Mouse (Mus musculus): ENCODE measurements at regions not wholly inside any gene's neighbourhood (a gene's known extent, or its start where the extent isn't known, plus 50 kb on each side); places are given as distances from the start of the nearest gene placed in this dataset.

GRCm38 (mm10) chr12:79944090-79944489 lies 168.7 kb downstream of the Zfp36l1 start:
- DNase-seq (ENCODE audit: low read depth, low spot score): peak; percentile 27

DNA sequence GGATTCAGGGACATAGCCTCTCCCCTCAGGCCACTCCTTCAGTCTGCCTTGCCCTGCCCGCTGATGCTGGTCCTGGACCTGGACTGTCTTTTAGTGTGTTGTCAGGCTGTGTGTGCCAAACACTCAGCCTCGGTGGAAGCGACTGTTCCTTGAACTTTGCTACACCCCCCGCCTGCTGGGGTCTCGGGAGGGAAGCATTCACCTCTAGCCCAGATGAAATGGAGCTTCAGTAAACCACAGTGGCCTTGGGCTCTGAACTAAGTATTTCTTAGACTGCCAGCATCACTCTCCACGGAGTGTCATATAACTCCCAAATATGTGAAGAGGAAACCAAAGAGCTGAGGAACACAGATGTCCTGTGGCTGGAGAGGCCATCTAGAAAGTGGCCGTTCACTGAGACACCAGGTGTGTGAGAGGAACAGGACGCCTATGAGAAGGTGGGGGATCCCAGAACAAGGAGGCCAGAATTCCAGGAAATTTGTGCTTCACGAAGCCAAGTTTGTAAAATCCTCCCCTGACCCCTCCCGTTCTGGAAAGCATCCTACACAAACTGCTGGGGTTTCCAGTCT lies 170.2 kb downstream of the Zfp36l1 start:
- no peak for DNase-seq (ENCODE audit: low read depth, low spot score)

- no peak for DNase-seq (ENCODE audit: low read depth, low spot score)
These were observed 171.0 kb downstream of the Zfp36l1 start for GRCm38 (mm10) chr12:79941828-79942227.

DNA sequence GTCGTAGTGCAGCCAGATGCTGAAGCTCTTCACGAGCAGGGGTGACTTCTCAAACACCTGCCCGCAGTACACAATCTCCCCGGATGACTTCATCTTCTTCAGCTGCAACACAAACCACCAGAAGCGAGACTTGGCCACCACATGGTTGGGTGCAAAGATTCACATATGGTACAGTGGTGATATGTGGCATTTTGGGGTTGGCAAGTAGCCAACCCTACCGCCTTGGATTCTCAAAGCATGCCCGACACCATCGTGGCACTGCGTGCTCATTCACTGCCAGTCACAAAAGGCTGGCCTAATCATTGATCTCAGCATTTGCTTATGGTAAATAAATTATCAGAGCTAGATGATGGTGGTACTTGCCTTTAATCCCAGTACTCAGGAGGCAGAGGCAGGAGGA lies 173.4 kb downstream of the Zfp36l1 start:
- no peak for DNase-seq (ENCODE audit: low read depth, low spot score)

- DNase-seq (ENCODE audit: low read depth, low spot score): no peak
These were observed 174.9 kb downstream of the Zfp36l1 start for GRCm38 (mm10) chr12:79937876-79938275.

DNA sequence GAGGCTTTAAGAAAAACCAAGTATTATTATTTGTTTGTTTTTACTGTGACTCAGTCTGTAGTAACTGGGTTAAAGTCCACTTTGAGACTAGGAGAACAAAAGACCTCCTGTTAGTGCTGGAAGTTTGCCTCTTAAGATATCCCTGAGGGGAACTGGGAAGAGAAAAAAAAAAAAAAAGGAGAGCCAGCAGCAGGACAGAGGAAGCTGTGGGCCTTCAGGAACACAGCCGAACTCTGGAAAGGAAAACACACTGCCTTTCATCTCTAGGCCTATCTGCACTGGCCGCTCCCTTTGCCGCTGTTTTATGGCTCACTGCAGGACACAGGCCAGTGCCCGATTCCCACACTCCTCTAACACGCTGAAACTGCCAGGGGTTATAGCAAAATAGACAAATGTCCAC lies 176.1 kb downstream of the Zfp36l1 start:
- no peak for DNase-seq (ENCODE audit: low read depth, low spot score)

DNA sequence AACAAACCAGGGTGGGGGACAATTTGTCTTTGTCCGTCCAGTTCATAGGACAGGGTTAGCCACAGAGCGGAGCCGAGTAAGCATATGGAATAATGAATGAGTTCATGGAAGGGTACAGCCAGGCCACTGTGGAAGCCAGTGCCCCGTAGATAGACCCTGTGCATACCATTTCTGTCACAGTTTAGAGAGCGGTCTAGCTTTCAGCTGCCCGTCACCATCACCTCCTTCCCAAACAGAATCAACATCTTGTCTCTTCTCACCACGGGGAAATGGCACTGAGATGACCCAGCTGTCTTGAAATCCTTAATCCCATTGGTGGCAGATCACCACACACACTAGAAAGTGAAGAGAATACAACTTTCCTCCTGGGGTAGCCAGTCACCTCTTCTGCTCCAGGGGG lies 178.7 kb downstream of the Zfp36l1 start:
- no peak for DNase-seq (ENCODE audit: low read depth, low spot score)

DNA sequence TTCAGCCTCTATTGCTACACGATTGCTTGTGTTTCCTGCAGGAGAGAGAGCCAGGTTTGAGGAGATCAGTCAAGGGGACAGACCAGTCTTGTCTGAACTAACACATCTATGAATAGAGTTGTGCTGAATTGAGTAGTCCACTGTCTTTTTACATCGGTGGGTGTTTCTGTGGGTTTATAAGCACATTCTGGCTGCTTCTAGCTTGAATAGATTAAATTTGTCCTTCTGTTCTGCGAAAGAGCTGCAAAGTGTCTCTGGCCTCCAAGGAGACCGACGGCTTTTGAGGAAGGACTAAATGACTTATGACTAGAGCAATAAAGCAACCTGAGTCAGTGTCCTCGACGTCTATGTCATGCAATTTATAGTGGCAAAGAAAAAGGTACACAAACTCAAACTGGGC lies 179.9 kb downstream of the Zfp36l1 start:
- DNase-seq (ENCODE audit: low read depth, low spot score): peak; percentile 28

DNA sequence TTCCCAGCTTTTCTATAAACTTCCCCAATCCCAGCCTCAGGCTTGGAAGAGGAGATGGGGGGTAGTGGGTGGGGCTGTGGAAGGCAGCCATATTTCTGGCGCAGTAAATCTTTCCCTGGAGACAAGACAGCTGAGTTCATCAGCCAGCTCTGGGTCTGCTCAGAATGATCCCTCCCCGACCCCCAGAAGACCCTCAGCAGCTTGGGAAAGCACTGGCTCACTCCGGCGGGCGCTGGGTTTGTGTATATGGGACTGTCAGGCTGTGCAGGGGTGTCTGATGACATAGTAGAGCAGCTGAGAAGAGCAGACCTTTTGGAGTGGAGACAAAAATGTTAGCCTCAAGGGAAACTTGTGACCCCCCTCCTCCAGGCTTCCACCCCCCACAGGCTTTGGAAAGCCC lies 181.4 kb downstream of the Zfp36l1 start:
- no peak for DNase-seq (ENCODE audit: low read depth, low spot score)

- DNase-seq (ENCODE audit: low read depth, low spot score): no peak
These were observed 183.0 kb downstream of the Zfp36l1 start for GRCm38 (mm10) chr12:79929846-79930245.

- no peak for DNase-seq (ENCODE audit: low read depth, low spot score)
These were observed 184.0 kb downstream of the Zfp36l1 start for GRCm38 (mm10) chr12:79928739-79929380.

GRCm38 (mm10) chr12:79928298-79928697 lies 184.5 kb downstream of the Zfp36l1 start:
- no peak for DNase-seq (ENCODE audit: low read depth, low spot score)

GRCm38 (mm10) chr12:79925704-79926588 lies 186.9 kb downstream of the Zfp36l1 start:
- no peak for DNase-seq (ENCODE audit: low read depth, low spot score)

- DNase-seq (ENCODE audit: low read depth, low spot score): peak; percentile 76
These were observed 187.7 kb downstream of the Zfp36l1 start for GRCm38 (mm10) chr12:79924921-79925703.

DNA sequence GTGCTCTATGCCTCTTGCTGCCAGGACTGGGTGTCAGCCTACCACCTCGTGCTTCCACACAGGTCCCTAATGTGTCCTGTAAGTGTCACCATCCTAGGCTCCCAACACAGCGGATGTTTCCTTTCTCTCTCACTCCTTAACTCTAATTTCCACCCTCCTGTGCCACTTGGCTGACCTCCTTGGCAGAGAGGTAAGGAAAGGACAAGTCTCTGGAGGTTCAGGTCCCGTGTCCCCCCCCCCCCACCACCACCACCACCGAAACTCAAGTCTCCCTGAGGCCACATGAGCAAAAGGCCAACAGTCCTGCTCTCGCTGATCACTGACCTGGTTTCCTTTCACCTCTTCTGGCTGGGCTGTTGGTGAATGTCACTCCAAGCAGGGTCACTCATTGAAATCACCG lies 189.0 kb downstream of the Zfp36l1 start:
- DNase-seq (ENCODE audit: low read depth, low spot score): no peak

GRCm38 (mm10) chr12:79921786-79922185 lies 191.0 kb downstream of the Zfp36l1 start:
- no peak for DNase-seq (ENCODE audit: low read depth, low spot score)

DNA sequence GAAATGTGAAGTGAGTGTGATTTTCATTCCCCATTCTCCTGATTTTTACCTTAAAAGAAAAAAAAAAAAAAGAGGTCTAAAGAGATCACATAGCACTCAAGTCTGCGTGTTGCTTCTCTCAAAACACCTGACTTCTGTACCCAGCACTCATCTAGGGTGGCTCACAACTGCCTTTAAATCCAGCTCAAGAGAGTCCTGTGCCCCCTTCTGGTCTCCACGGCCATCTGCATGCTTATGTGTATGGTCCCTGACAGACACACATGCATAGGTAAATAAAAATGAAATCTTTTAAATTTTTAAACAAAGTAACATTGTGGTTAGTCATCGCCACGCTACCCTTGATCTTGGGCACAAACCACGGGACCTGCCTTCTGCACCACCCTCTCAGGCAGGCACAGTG lies 193.8 kb downstream of the Zfp36l1 start:
- DNase-seq (ENCODE audit: low read depth, low spot score): no peak

DNA sequence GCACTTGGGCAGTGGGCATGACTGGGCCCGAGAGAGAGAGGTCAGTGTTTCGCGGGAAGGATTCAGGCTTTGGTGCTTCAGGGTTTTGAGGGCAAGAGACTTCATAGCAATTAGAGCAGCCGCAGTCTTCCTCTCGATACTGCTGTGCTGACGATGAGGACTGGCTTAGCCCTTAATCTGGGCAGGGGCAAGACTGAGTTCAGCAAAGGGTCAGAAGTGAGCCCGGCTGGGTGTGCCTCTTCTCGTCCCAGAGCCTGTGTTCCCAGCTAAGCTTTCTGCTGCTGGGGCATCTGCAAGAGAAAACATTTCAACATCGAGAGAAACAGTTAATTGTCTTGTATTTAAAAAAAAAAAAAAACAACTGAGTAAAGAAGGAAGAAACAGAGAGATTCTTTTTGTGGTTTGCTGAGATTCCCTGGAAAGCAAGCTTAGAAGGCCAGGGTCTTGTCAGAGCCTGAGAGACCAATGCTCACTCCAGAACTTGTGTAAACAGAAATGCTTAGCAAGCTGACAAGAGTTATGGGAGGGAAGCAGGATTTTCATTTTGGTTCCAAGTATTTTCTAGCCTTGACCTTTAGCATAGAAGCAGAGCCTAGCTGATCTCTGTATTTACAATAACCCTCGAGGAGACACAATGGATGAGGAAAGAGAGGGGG lies 195.1 kb downstream of the Zfp36l1 start:
- DNase-seq (ENCODE audit: low read depth, low spot score): no peak

- no peak for DNase-seq (ENCODE audit: low read depth, low spot score)
These were observed 195.7 kb downstream of the Zfp36l1 start for GRCm38 (mm10) chr12:79916896-79917633.

GRCm38 (mm10) chr12:79913898-79914297 lies 198.9 kb downstream of the Zfp36l1 start:
- no peak for DNase-seq (ENCODE audit: low read depth, low spot score)

All from telencephalon, adult 2 months (tissue).